Mouse (Mus musculus) kidney, embryonic 14.5 days (tissue): ENCODE measurements around the gene Chrne. TPM values are rescaled to one million over a fixed set of nuclear protein-coding genes. Genes with fewer than 3 reads are reported as not detected.
"Not testable (repeated sequence)": the region's sequence is repeated elsewhere in the genome, so short reads cannot be mapped to it uniquely, and the experiment has no call there.

ENCODE experiments used
- ATAC-seq: fragments of 200-750 bp; cut with Nextera tagmentation; 2 replicates; pipeline ENCODE4 v1.8.0; 2017; ENCODE audit warnings: moderate number of reproducible peaks, mild to moderate bottlenecking, moderate TSS enrichment, moderate library complexity; ENCODE audit not compliant: low FRiP score, low TSS enrichment
- H3K27ac ChIP-seq: fragments of 300-500 bp; sonication (generic); 2 replicates; pipeline ENCODE4 v1.5.1; 2014; ENCODE audit warnings: low read depth, mild to moderate bottlenecking, low read length, moderate library complexity, mixed read lengths
- H3K27me3 ChIP-seq: fragments of 300-500 bp; sonication (generic); 2 replicates; pipeline ENCODE4 v1.6.1; 2014; ENCODE audit warnings: mild to moderate bottlenecking, low read length; ENCODE audit not compliant: control insufficient read depth, insufficient read depth
- H3K36me3 ChIP-seq: fragments of 300-500 bp; sonication (generic); 2 replicates; pipeline ENCODE4 v1.6.1; 2014; ENCODE audit warnings: low read length, mixed read lengths; ENCODE audit not compliant: control insufficient read depth, insufficient read depth
- H3K4me1 ChIP-seq: fragments of 300-500 bp; sonication (generic); 2 replicates; pipeline ENCODE4 v1.6.1; 2014; ENCODE audit warnings: low read length, mixed read lengths; ENCODE audit not compliant: control insufficient read depth, insufficient read depth
- H3K4me2 ChIP-seq: fragments of 300-500 bp; sonication (generic); replicated peaks from 2 replicates; pipeline ENCODE4 v1.6.1; 2014; ENCODE audit warnings: low read depth, mild to moderate bottlenecking, low read length
- H3K4me3 ChIP-seq: fragments of 300-500 bp; sonication (generic); 2 replicates; pipeline ENCODE4 v1.5.1; 2014; ENCODE audit warnings: mild to moderate bottlenecking, low read length
- H3K9ac ChIP-seq: fragments of 300-500 bp; sonication (generic); 2 replicates; pipeline ENCODE4 v1.6.1; 2014; ENCODE audit warnings: low read depth, mild to moderate bottlenecking, low read length, moderate library complexity
- H3K9me3 ChIP-seq: fragments of 300-500 bp; sonication (generic); 2 replicates; pipeline ENCODE4 v1.6.1; 2016; ENCODE audit warnings: low read length; ENCODE audit not compliant: control insufficient read depth
- WGBS: fragments of 180-500 bp; shearing (Covaris S2); extraction: QIAGEN DNeasy Blood & Tissue Kit; methylation state at CpG from one replicate; pipeline ENCODE4 v1.1.7; 2014; 5-methylcytosine and 5-hydroxymethylcytosine counted together
- polyA plus RNA-seq: library from polyadenylated mRNA; unstranded; fragments of >200 nt; fragmentation: Nextera tagmentation; extraction: Ambion mirVana; gene quantifications from 2 replicates; pipeline ENCODE4 v1.2.1, GENCODE M21; 2014

Chrne gene
- polyA plus RNA-seq, 1 experiment from 2014 or later = not detected

GRCm38 (mm10) chr11:70577201-70577600, 41.8 kb downstream of the Chrne start:
- WGBS = 70% methylated on average over 3 of the region's 3 CpGs
- no peaks in the 10 kb centered on the region for H3K9me3 ChIP-seq
- ATAC-seq = no peak
- no peaks in the 10 kb centered on the region for H3K36me3 ChIP-seq
- H3K4me1 ChIP-seq = peaks cover 26% of the 10 kb centered on the region
- H3K27ac ChIP-seq = no peak overlapping the region
- no peak overlapping the region for H3K4me2 ChIP-seq
- H3K27me3 ChIP-seq = no peaks in the 10 kb centered on the region
- 0 out of 2 replicates have a peak overlapping the region, but pooled peaks have one; percentile 12 for H3K9ac ChIP-seq
- no peak overlapping the region for H3K4me3 ChIP-seq

- Histone ChIP-seq H3K4me3 (no peak overlapping the region), H3K27me3 (no peaks in the 10 kb centered on the region), H3K4me2 (no peak overlapping the region), H3K9ac (no peak overlapping the region), H3K9me3 (no peaks in the 10 kb centered on the region), H3K4me1 (peaks cover 23% of the 10 kb centered on the region), H3K27ac (no peak overlapping the region), H3K36me3 (no peaks in the 10 kb centered on the region)
- WGBS = 76% methylated on average over 6 of the region's 6 CpGs
- no peak for ATAC-seq
Observed at GRCm38 (mm10) chr11:70573872-70574271, 45.1 kb downstream of the Chrne start.

GRCm38 (mm10) chr11:70572348-70572902, 46.6 kb downstream of the Chrne start:
- H3K9me3 ChIP-seq = no peaks in the 10 kb centered on the region
- H3K9ac ChIP-seq = no peak overlapping the region
- ATAC-seq = no peak
- peaks cover 12% of the 10 kb centered on the region for H3K4me1 ChIP-seq
- no peaks in the 10 kb centered on the region for H3K36me3 ChIP-seq
- H3K4me2 ChIP-seq = no peak overlapping the region
- WGBS = 32% methylated on average over 5 of the region's 5 CpGs
- H3K4me3 ChIP-seq = no peak overlapping the region
- no peak overlapping the region for H3K27ac ChIP-seq
- H3K27me3 ChIP-seq = no peaks in the 10 kb centered on the region

GRCm38 (mm10) chr11:70571641-70572040, 47.4 kb downstream of the Chrne start:
- ATAC-seq = no peak
- Histone ChIP-seq H3K9me3 (no peaks in the 10 kb centered on the region), H3K4me2 (no peak overlapping the region), H3K4me1 (peaks cover 11% of the 10 kb centered on the region; the same call in 1 of the 2 replicates), H3K4me3 (no peak overlapping the region), H3K36me3 (no peaks in the 10 kb centered on the region), H3K27ac (no peak overlapping the region), H3K27me3 (no peaks in the 10 kb centered on the region), H3K9ac (no peak overlapping the region)
- WGBS = 79% methylated on average over 1 of the region's 1 CpGs

- peaks cover 18% of the 10 kb centered on the region; the same call in 1 of the 2 replicates for H3K4me1 ChIP-seq
- H3K27me3 ChIP-seq, H3K9ac ChIP-seq, H3K4me2 ChIP-seq, ATAC-seq, H3K9me3 ChIP-seq, H3K36me3 ChIP-seq, H3K4me3 ChIP-seq, H3K27ac ChIP-seq: not testable (repeated sequence)
- 87% methylated on average over 1 of the region's 1 CpGs for WGBS
Observed at GRCm38 (mm10) chr11:70570614-70571013, 48.4 kb downstream of the Chrne start.

GRCm38 (mm10) chr11:70566586-70566985, 52.4 kb downstream of the Chrne start:
- H3K9me3 ChIP-seq = no peaks in the 10 kb centered on the region

More at GRCm38 (mm10) chr11:70566586-70566985, 52.4 kb downstream of the Chrne start:
- Histone ChIP-seq H3K27ac (no peak overlapping the region), H3K4me3 (no peak overlapping the region), H3K27me3 (no peaks in the 10 kb centered on the region), H3K9ac (no peak overlapping the region), H3K4me1 (peaks cover 27% of the 10 kb centered on the region; the same call in 1 of the 2 replicates), H3K36me3 (no peaks in the 10 kb centered on the region), H3K4me2 (no peak overlapping the region)
- ATAC-seq = no peak
- WGBS = 49% methylated on average over 7 of the region's 7 CpGs

Other genes with a start within 250 kb of the Chrne start
- 27.8 and 39.0 TPM in 2 replicates for gene Pelp1, start 209.2 kb downstream of the Chrne start, polyA plus RNA-seq
- 11.0 and 23.3 TPM in 2 replicates for gene Arrb2, start 186.6 kb downstream of the Chrne start, polyA plus RNA-seq
- 48.7 and 50.0 TPM in 2 replicates for gene Med11, start 167.3 kb downstream of the Chrne start, polyA plus RNA-seq
- gene Zmynd15, start 159.8 kb downstream of the Chrne start, polyA plus RNA-seq = 0.33 and 0.88 TPM in 2 replicates
- 5.2 and 6.0 TPM in 2 replicates for gene Cxcl16, start 159.2 kb downstream of the Chrne start, polyA plus RNA-seq
- 0.31 and 0.91 TPM in 2 replicates for gene Tm4sf5, start 114.0 kb downstream of the Chrne start, polyA plus RNA-seq
- 0.41 and 0.57 TPM in 2 replicates for gene Vmo1, start 104.6 kb downstream of the Chrne start, polyA plus RNA-seq
- 0.31 and 0.34 TPM in 2 replicates for gene Gltpd2, start 100.0 kb downstream of the Chrne start, polyA plus RNA-seq
- 823 and 914 TPM in 2 replicates for gene Psmb6, start 93.8 kb downstream of the Chrne start, polyA plus RNA-seq
- not detected in 2 replicates for gene Gm40193, start 86.3 kb downstream of the Chrne start, polyA plus RNA-seq
- gene Pld2, start 79.2 kb downstream of the Chrne start, polyA plus RNA-seq = 3.7 and 5.9 TPM in 2 replicates
- 14.7 and 21.0 TPM in 2 replicates for gene Mink1, start 56.3 kb downstream of the Chrne start, polyA plus RNA-seq
- not detected in 2 replicates for gene 4930544D05Rik, start 3.4 kb downstream of the Chrne start, polyA plus RNA-seq
- gene Gp1ba, start 19.9 kb upstream of the Chrne start, polyA plus RNA-seq = 0.29 and 0.35 TPM in 2 replicates
- 83.0 and 109 TPM in 2 replicates for gene Rnf167, start 28.0 kb upstream of the Chrne start, polyA plus RNA-seq
- 153 and 171 TPM in 2 replicates for gene Slc25a11, start 28.3 kb upstream of the Chrne start, polyA plus RNA-seq
- gene Pfn1, start 35.4 kb upstream of the Chrne start, polyA plus RNA-seq = 1,900 and 2,186 TPM in 2 replicates
- gene Eno3, start 38.0 kb upstream of the Chrne start, polyA plus RNA-seq = 22.4 and 26.8 TPM in 2 replicates
- gene Spag7, start 50.2 kb upstream of the Chrne start, polyA plus RNA-seq = 177 and 230 TPM in 2 replicates
- gene Camta2, start 68.9 kb upstream of the Chrne start, polyA plus RNA-seq = 10.8 and 16.1 TPM in 2 replicates
- 1.3 and 2.1 TPM in 2 replicates for gene Inca1, start 80.9 kb upstream of the Chrne start, polyA plus RNA-seq
- gene Kif1c, start 81.3 kb upstream of the Chrne start, polyA plus RNA-seq = 10.0 and 15.6 TPM in 2 replicates
- gene Zfp3, start 145.0 kb upstream of the Chrne start, polyA plus RNA-seq = 3.6 and 6.9 TPM in 2 replicates
- gene Scimp, start 193.4 kb upstream of the Chrne start, polyA plus RNA-seq = not detected in 2 replicates
- gene Rabep1, start 225.6 kb upstream of the Chrne start, polyA plus RNA-seq = 22.6 and 36.9 TPM in 2 replicates